Mouse (Mus musculus): ENCODE data around the gene Fbxo31.

GRCm38 (mm10) chr8:121590203-121591177, 11.9 kb upstream of the Fbxo31 start, which contains the start of gene Map1lc3b:
- TF ChIP-seq POLR2A (IDR thresholded peaks at IDR 0.05; ENCODE audit: borderline replicate concordance, low read depth, low read length) (no peak), CTCF (IDR thresholded peaks at IDR 0.05; ENCODE audit: low read depth, low read length) (no peak)
